Comparison of ENCODE assay signal across 30 mouse cellular contexts in the genomic region with DNA sequence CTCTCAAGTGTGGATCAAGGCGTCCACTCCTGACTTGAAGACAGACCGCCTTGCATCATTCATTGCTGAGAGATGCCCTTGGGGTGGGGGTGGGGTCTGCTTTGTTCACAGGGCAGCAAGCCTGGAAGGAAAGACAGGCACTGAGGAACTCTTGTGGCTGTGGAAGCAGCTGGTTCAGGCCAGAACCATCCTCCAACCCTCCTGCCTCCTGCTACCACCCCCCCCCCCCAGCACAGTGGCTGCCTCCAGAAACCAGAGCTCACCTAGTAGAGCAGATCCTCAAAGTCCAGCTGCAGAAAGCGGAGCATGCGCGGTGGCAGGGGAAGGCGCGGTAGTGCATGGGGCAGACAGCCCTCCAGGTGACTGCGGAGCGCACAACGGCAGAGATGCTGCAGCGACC. TPM values are rescaled to one million over a fixed set of nuclear protein-coding genes. Genes with fewer than 3 reads are reported as not detected.
DNase-seq lines count a peak whose midpoint lies in the region; ATAC-seq and TF ChIP-seq lines count a peak whose summit lies in the region.
"Had no signal": no experiment of that assay in that cellular context is flagged by ENCODE, and none has a peak within 500 bp of the region (broad histone marks: within the 10 kb centered on the region; RNA-seq: fewer than 3 reads in every experiment).

No protein-coding gene starts in this region.

- 0 out of 2 replicates have a peak, but pooled peaks cover 8% of the 10 kb centered on the region for H3K4me1 ChIP-seq in hindbrain, embryonic 12.5 days
- peaks cover 25% of the 10 kb centered on the region for H3K4me1 ChIP-seq in hindbrain, embryonic 13.5 days (replicated peaks)
- H3K4me1 ChIP-seq in ES-Bruce4 (ENCODE audit: control insufficient read depth, insufficient read depth, low read length) (no peaks in the 10 kb centered on the region), ES-E14 (ENCODE audit: control insufficient read depth in 2 of 2, insufficient read depth in 2 of 2, low read length in 2 of 2, poor library complexity in 1 of 2) (peaks cover 0 to 16% of the 10 kb centered on the region in 2 experiments; a peak in 2 of 4 replicates)
- H3K4me1 ChIP-seq in olfactory bulb, adult 2 months (ENCODE audit: control insufficient read depth, insufficient read depth, low read length), result peaks cover 2% of the 10 kb centered on the region; the same call in 1 of the 2 replicates
- peaks cover 11% of the 10 kb centered on the region for H3K4me1 ChIP-seq in midbrain, embryonic 10.5 days
- H3K4me1 ChIP-seq in lung, adult 2 months (ENCODE audit: control insufficient read depth, insufficient read depth, low read length), result no peaks in the 10 kb centered on the region
- H3K4me1 ChIP-seq in midbrain, embryonic 13.5 days (replicated peaks), result no peaks in the 10 kb centered on the region

- no peak overlapping the region for H3K27ac ChIP-seq in hindbrain, embryonic 12.5 days
- H3K27ac ChIP-seq in hindbrain, embryonic 13.5 days, result no peak overlapping the region
- H3K27ac ChIP-seq in ES-Bruce4 (ENCODE audit: insufficient read depth, low read length) (no peak overlapping the region), ES-E14 (ENCODE audit: insufficient read depth, low read depth, low read length, poor library complexity, severe bottlenecking) (no peak overlapping the region; the same call in 1 of the 2 replicates)
- H3K27ac ChIP-seq in olfactory bulb, adult 2 months (ENCODE audit: insufficient read depth, low read depth, low read length), result no peak overlapping the region
- H3K27ac ChIP-seq in midbrain, embryonic 10.5 days (replicated peaks), result no peak overlapping the region
- no peak overlapping the region for H3K27ac ChIP-seq in midbrain, embryonic 13.5 days
- H3K27ac ChIP-seq: embryonic facial prominence, embryonic 13.5 days; embryonic facial prominence, embryonic 15.5 days; forebrain, embryonic 10.5 days; forebrain, embryonic 12.5 days had no signal

- TF ChIP-seq CTCF in ES-Bruce4 (IDR thresholded peaks at IDR 0.05; ENCODE audit: low read depth, low read length), result no peak
- peak; percentile 11; the same call in 1 of the 2 replicates for TF ChIP-seq CTCF in olfactory bulb, adult 2 months (IDR thresholded peaks at IDR 0.05; ENCODE audit: insufficient read depth, low read depth, low read length)
- no peak for TF ChIP-seq CTCF in lung, adult 2 months (IDR thresholded peaks at IDR 0.05; ENCODE audit: insufficient read depth, low read length)

- H3K36me3 ChIP-seq in hindbrain, embryonic 12.5 days, result no peaks in the 10 kb centered on the region
- H3K36me3 ChIP-seq in hindbrain, embryonic 13.5 days, result no peaks in the 10 kb centered on the region
- no peaks in the 10 kb centered on the region for H3K36me3 ChIP-seq in ES-Bruce4 (ENCODE audit: control insufficient read depth, insufficient read depth, low read length, poor library complexity, severe bottlenecking)
- no peaks in the 10 kb centered on the region for H3K36me3 ChIP-seq in ES-E14 (ENCODE audit: control insufficient read depth, insufficient read depth, low read length, poor library complexity, severe bottlenecking)
- H3K36me3 ChIP-seq in midbrain, embryonic 10.5 days, result no peaks in the 10 kb centered on the region
- no peaks in the 10 kb centered on the region for H3K36me3 ChIP-seq in midbrain, embryonic 13.5 days
- H3K36me3 ChIP-seq: embryonic facial prominence, embryonic 13.5 days; embryonic facial prominence, embryonic 15.5 days; forebrain, embryonic 10.5 days; forebrain, embryonic 12.5 days had no signal

- H3K4me3 ChIP-seq in hindbrain, embryonic 12.5 days, result no peak overlapping the region
- H3K4me3 ChIP-seq in hindbrain, embryonic 13.5 days, result no peak overlapping the region
- H3K4me3 ChIP-seq in ES-Bruce4 (ENCODE audit: low read depth, low read length) (peak overlapping the region; percentile 48), ES-E14 (ENCODE audit: insufficient read depth in 1 of 2, low read depth in 1 of 2, low read length in 2 of 2, poor library complexity in 1 of 2, severe bottlenecking in 1 of 2) (peak overlapping the region; percentile 40 to 57)
- no peak overlapping the region for H3K4me3 ChIP-seq in olfactory bulb, adult 2 months (ENCODE audit: insufficient read depth, low read depth, low read length)
- H3K4me3 ChIP-seq in midbrain, embryonic 10.5 days, result no peak overlapping the region
- no peak overlapping the region for H3K4me3 ChIP-seq in lung, adult 2 months (replicated peaks; ENCODE audit: extremely low read depth, low read depth, low read length)
- no peak overlapping the region for H3K4me3 ChIP-seq in midbrain, embryonic 13.5 days (replicated peaks)
- H3K4me3 ChIP-seq: embryonic facial prominence, embryonic 13.5 days; embryonic facial prominence, embryonic 15.5 days; erythroblast, embryonic 14.5 days; forebrain, embryonic 10.5 days; forebrain, embryonic 12.5 days had no signal

- peaks cover 46% of the 10 kb centered on the region for H3K27me3 ChIP-seq in hindbrain, embryonic 12.5 days
- H3K27me3 ChIP-seq in hindbrain, embryonic 13.5 days, result peaks cover 66% of the 10 kb centered on the region
- 0 out of 2 replicates have a peak, but pooled peaks cover under 1% of the 10 kb centered on the region for H3K27me3 ChIP-seq in ES-Bruce4 (ENCODE audit: control insufficient read depth, insufficient read depth, low read length, poor library complexity, severe bottlenecking)
- peaks cover 52% of the 10 kb centered on the region for H3K27me3 ChIP-seq in midbrain, embryonic 10.5 days (ENCODE audit: low read depth, poor library complexity, severe bottlenecking)
- H3K27me3 ChIP-seq in midbrain, embryonic 13.5 days, result peaks cover 42% of the 10 kb centered on the region

- no peak for TF ChIP-seq POLR2A in ES-Bruce4 (IDR thresholded peaks at IDR 0.05; ENCODE audit: insufficient read depth, low read length)
- TF ChIP-seq POLR2A in olfactory bulb, adult 2 months (IDR thresholded peaks at IDR 0.05; ENCODE audit: insufficient read depth, low read depth, low read length), result no peak
- TF ChIP-seq POLR2A in lung, adult 2 months (IDR thresholded peaks at IDR 0.05; ENCODE audit: borderline replicate concordance, extremely low read depth, low read depth, low read length), result no peak

- no peak for ATAC-seq in hindbrain, embryonic 12.5 days (ENCODE audit: low FRiP score)
- no peak for ATAC-seq in hindbrain, embryonic 13.5 days (ENCODE audit: low FRiP score)
- ATAC-seq in midbrain, embryonic 13.5 days, result no peak
- ATAC-seq: activated CD4-positive, CD25-positive, alpha-beta regulatory T cell, adult 4 months; forebrain, embryonic 14.5 days; forebrain, embryonic 16.5 days had no signal

- H3K9me3 ChIP-seq in hindbrain, embryonic 12.5 days (replicated peaks), result no peaks in the 10 kb centered on the region
- H3K9me3 ChIP-seq in hindbrain, embryonic 13.5 days, result no peaks in the 10 kb centered on the region
- H3K9me3 ChIP-seq in ES-Bruce4 (replicated peaks; ENCODE audit: control insufficient read depth, insufficient read depth, low read length, poor library complexity, severe bottlenecking) (no peaks in the 10 kb centered on the region), ES-E14 (ENCODE audit: control insufficient read depth, insufficient read depth, low read depth, low read length) (no peaks in the 10 kb centered on the region)
- no peaks in the 10 kb centered on the region for H3K9me3 ChIP-seq in midbrain, embryonic 10.5 days (replicated peaks)
- H3K9me3 ChIP-seq in midbrain, embryonic 13.5 days, result no peaks in the 10 kb centered on the region
- H3K9me3 ChIP-seq: embryonic facial prominence, embryonic 13.5 days; embryonic facial prominence, embryonic 15.5 days; forebrain, embryonic 10.5 days; forebrain, embryonic 12.5 days had no signal

- H3K9ac ChIP-seq in hindbrain, embryonic 12.5 days, result 0 out of 2 replicates have a peak overlapping the region, but pooled peaks have one; percentile 8
- H3K9ac ChIP-seq in hindbrain, embryonic 13.5 days, result no peak overlapping the region
- H3K9ac ChIP-seq in ES-Bruce4 (ENCODE audit: low read depth, poor library complexity, severe bottlenecking) (peak overlapping the region; percentile 17), ES-E14 (ENCODE audit: insufficient read depth, low read depth, low read length, poor library complexity, severe bottlenecking) (peak overlapping the region; percentile 43; the same call in 1 of the 2 replicates)
- no peak overlapping the region for H3K9ac ChIP-seq in midbrain, embryonic 13.5 days (replicated peaks)
- H3K9ac ChIP-seq: embryonic facial prominence, embryonic 13.5 days; embryonic facial prominence, embryonic 15.5 days; forebrain, embryonic 12.5 days had no signal

- 60% methylated on average over 11 of the region's 11 CpGs for WGBS in hindbrain, embryonic 12.5 days
- WGBS in hindbrain, embryonic 13.5 days, result 59% methylated on average over 11 of the region's 11 CpGs
- 72% methylated on average over 11 of the region's 11 CpGs for WGBS in olfactory bulb, adult 2 months
- WGBS in midbrain, embryonic 10.5 days, result 45% methylated on average over 11 of the region's 11 CpGs
- 54% methylated on average over 11 of the region's 11 CpGs for WGBS in lung, adult 2 months
- WGBS in midbrain, embryonic 13.5 days, result 48% methylated on average over 11 of the region's 11 CpGs

- in situ Hi-C loops in ES-E14 (cut with MboI; ENCODE audit: low sequenced_read_pairs in 2 of 2, unreplicated experiment in 2 of 2), result no loop called here

- no peak for DNase-seq in ES-E14 (ENCODE audit: low read depth, low spot score)
- no peak for DNase-seq in midbrain, embryonic 10.5 days (ENCODE audit: low spot score)
- no peak for DNase-seq in lung, adult 2 months
- DNase-seq: adrenal gland, adult 8-10 months; adrenal gland, postnatal 14 days; adrenal gland, postnatal 36 days; cerebellum, adult 18-20 months; cerebellum, adult 8-10 months; cerebellum, adult 9-11 months; cerebellum, postnatal 14 days; cerebellum, postnatal 36 days; embryo, embryonic 11 days had no signal

- H3K4me2 ChIP-seq in hindbrain, embryonic 12.5 days (replicated peaks), result no peak overlapping the region
- H3K4me2 ChIP-seq in hindbrain, embryonic 13.5 days, result no peak overlapping the region
- H3K4me2 ChIP-seq in midbrain, embryonic 13.5 days (replicated peaks), result no peak overlapping the region
- H3K4me2 ChIP-seq: embryonic facial prominence, embryonic 13.5 days; embryonic facial prominence, embryonic 15.5 days; forebrain, embryonic 12.5 days had no signal

- TF ChIP-seq EP300 in ES-Bruce4 (IDR thresholded peaks at IDR 0.05; ENCODE audit: insufficient read depth, low read depth, low read length), result no peak

RNA-seq across cellular contexts. Expression of gene Gbx1, which starts 6.4 kb away (rescaled TPM):
- 5.6 and 6.7 TPM in 2 replicates for polyA plus RNA-seq in hindbrain, embryonic 12.5 days (2016; fragmentation: Nextera tagmentation; extraction: Ambion mirVana)
- 4.6 and 5.1 TPM in 2 replicates for polyA plus RNA-seq in hindbrain, embryonic 13.5 days (2015; fragmentation: Nextera tagmentation; extraction: Ambion mirVana)
- 0.20 TPM in 1 of 2 replicates, not detected in the other for polyA plus RNA-seq in ES-Bruce4 (2011; ENCODE audit: insufficient read depth, insufficient read length, low read depth, missing spikeins)
- 0.40 and 0.69 TPM in 2 replicates for total RNA-seq in ES-E14 (2012; rRNA removed)
- polyA plus RNA-seq in olfactory bulb, adult 2 months (2012; ENCODE audit: insufficient read depth, insufficient read length, low replicate concordance, missing spikeins), result not detected in 2 replicates
- not detected in 2 replicates for polyA plus RNA-seq in midbrain, embryonic 10.5 days (2016; fragmentation: Nextera tagmentation; extraction: Ambion mirVana)
- polyA plus RNA-seq in lung, adult 2 months (2012; rRNA removed), result 0.02 TPM in 1 of 2 replicates, not detected in the other
- 0.17 and 0.20 TPM in 2 replicates for polyA plus RNA-seq in midbrain, embryonic 13.5 days (2015; fragmentation: Nextera tagmentation; extraction: Ambion mirVana)
- total RNA-seq: adrenal gland, adult 18-20 months; adrenal gland, adult 8-10 months; adrenal gland, postnatal 14 days; adrenal gland, postnatal 36 days; common myeloid progenitor, adult 5-6 weeks had no signal
- polyA plus RNA-seq: embryonic facial prominence, embryonic 15.5 days; erythroblast, embryonic 14.5 days had no signal

RNA-seq across cellular contexts. Expression of gene Asb10, which starts 7.4 kb away (rescaled TPM):
- 0.32 and 0.42 TPM in 2 replicates for polyA plus RNA-seq in hindbrain, embryonic 12.5 days (2016; fragmentation: Nextera tagmentation; extraction: Ambion mirVana)
- 0.16 and 0.49 TPM in 2 replicates for polyA plus RNA-seq in hindbrain, embryonic 13.5 days (2015; fragmentation: Nextera tagmentation; extraction: Ambion mirVana)
- polyA plus RNA-seq in ES-Bruce4 (2011; ENCODE audit: insufficient read depth, insufficient read length, low read depth, missing spikeins), result not detected in 2 replicates
- total RNA-seq in ES-E14 (2012; rRNA removed), result 0.18 and 0.53 TPM in 2 replicates
- not detected in 2 replicates for polyA plus RNA-seq in olfactory bulb, adult 2 months (2012; ENCODE audit: insufficient read depth, insufficient read length, low replicate concordance, missing spikeins)
- polyA plus RNA-seq in midbrain, embryonic 10.5 days (2016; fragmentation: Nextera tagmentation; extraction: Ambion mirVana), result 0.06 and 0.15 TPM in 2 replicates
- polyA plus RNA-seq in lung, adult 2 months (2012; rRNA removed), result 2.2 and 4.9 TPM in 2 replicates
- polyA plus RNA-seq in midbrain, embryonic 13.5 days (2015; fragmentation: Nextera tagmentation; extraction: Ambion mirVana), result 0.17 TPM in 1 of 2 replicates, not detected in the other
- polyA plus RNA-seq: activated CD4-positive, CD25-positive, alpha-beta regulatory T cell, adult 4 months; C2C12; erythroblast, embryonic 14.5 days had no signal

RNA-seq across cellular contexts. Expression of gene 4931409K22Rik, which starts 23.2 kb away (rescaled TPM):
- polyA plus RNA-seq in hindbrain, embryonic 12.5 days (2016; fragmentation: Nextera tagmentation; extraction: Ambion mirVana), result not detected in 2 replicates
- polyA plus RNA-seq in hindbrain, embryonic 13.5 days (2015; fragmentation: Nextera tagmentation; extraction: Ambion mirVana), result 0.12 and 0.19 TPM in 2 replicates
- polyA plus RNA-seq in ES-Bruce4 (2011; ENCODE audit: insufficient read depth, insufficient read length, low read depth, missing spikeins), result not detected in 2 replicates
- 0.13 and 0.21 TPM in 2 replicates for total RNA-seq in ES-E14 (2012; rRNA removed)
- not detected in 2 replicates for polyA plus RNA-seq in olfactory bulb, adult 2 months (2012; ENCODE audit: insufficient read depth, insufficient read length, low replicate concordance, missing spikeins)
- 0.05 TPM in 1 of 2 replicates, not detected in the other for polyA plus RNA-seq in midbrain, embryonic 10.5 days (2016; fragmentation: Nextera tagmentation; extraction: Ambion mirVana)
- polyA plus RNA-seq in lung, adult 2 months (2012; rRNA removed), result not detected in 2 replicates
- 0.07 and 0.08 TPM in 2 replicates for polyA plus RNA-seq in midbrain, embryonic 13.5 days (2015; fragmentation: Nextera tagmentation; extraction: Ambion mirVana)
- total RNA-seq: adrenal gland, adult 18-20 months; adrenal gland, adult 8-10 months; adrenal gland, postnatal 14 days; adrenal gland, postnatal 36 days; common myeloid progenitor, adult 5-6 weeks; MEL had no signal
- polyA plus RNA-seq: C2C12; embryonic facial prominence, embryonic 11.5 days; erythroblast, embryonic 14.5 days had no signal

RNA-seq across cellular contexts. Expression of gene Abcf2, which starts 43.9 kb away (rescaled TPM):
- polyA plus RNA-seq in hindbrain, embryonic 12.5 days (2016; fragmentation: Nextera tagmentation; extraction: Ambion mirVana), result 108 and 110 TPM in 2 replicates
- 91.6 and 92.3 TPM in 2 replicates for polyA plus RNA-seq in hindbrain, embryonic 13.5 days (2015; fragmentation: Nextera tagmentation; extraction: Ambion mirVana)
- polyA plus RNA-seq in ES-Bruce4 (2011; ENCODE audit: insufficient read depth, insufficient read length, low read depth, missing spikeins), result 113 and 120 TPM in 2 replicates
- total RNA-seq in ES-E14 (2012; rRNA removed), result 139 and 171 TPM in 2 replicates
- polyA plus RNA-seq in olfactory bulb, adult 2 months (2012; ENCODE audit: insufficient read depth, insufficient read length, low replicate concordance, missing spikeins), result not detected in 2 replicates
- polyA plus RNA-seq in midbrain, embryonic 10.5 days (2016; fragmentation: Nextera tagmentation; extraction: Ambion mirVana), result 160 and 170 TPM in 2 replicates
- 43.6 and 48.7 TPM in 2 replicates for polyA plus RNA-seq in lung, adult 2 months (2012; rRNA removed)
- polyA plus RNA-seq in midbrain, embryonic 13.5 days (2015; fragmentation: Nextera tagmentation; extraction: Ambion mirVana), result 98.2 and 103 TPM in 2 replicates

RNA-seq across cellular contexts. Expression of gene Chpf2, which starts 53.1 kb away (rescaled TPM):
- 22.3 and 23.1 TPM in 2 replicates for polyA plus RNA-seq in hindbrain, embryonic 12.5 days (2016; fragmentation: Nextera tagmentation; extraction: Ambion mirVana)
- 17.4 and 19.9 TPM in 2 replicates for polyA plus RNA-seq in hindbrain, embryonic 13.5 days (2015; fragmentation: Nextera tagmentation; extraction: Ambion mirVana)
- polyA plus RNA-seq in ES-Bruce4 (2011; ENCODE audit: insufficient read depth, insufficient read length, low read depth, missing spikeins), result 5.7 and 8.3 TPM in 2 replicates
- total RNA-seq in ES-E14 (2012; rRNA removed), result 23.0 and 23.7 TPM in 2 replicates
- polyA plus RNA-seq in olfactory bulb, adult 2 months (2012; ENCODE audit: insufficient read depth, insufficient read length, low replicate concordance, missing spikeins), result not detected in 2 replicates
- 14.8 and 19.7 TPM in 2 replicates for polyA plus RNA-seq in midbrain, embryonic 10.5 days (2016; fragmentation: Nextera tagmentation; extraction: Ambion mirVana)
- 39.3 and 47.2 TPM in 2 replicates for polyA plus RNA-seq in lung, adult 2 months (2012; rRNA removed)
- 17.8 and 18.6 TPM in 2 replicates for polyA plus RNA-seq in midbrain, embryonic 13.5 days (2015; fragmentation: Nextera tagmentation; extraction: Ambion mirVana)

Comparison
In these comparisons a context has a peak if more than half of its experiments do, and no peak if none do; other contexts are left out.
1. H3K9ac ChIP-seq: peak in hindbrain, embryonic 12.5 days (single experiment), ES-Bruce4 (single experiment) and ES-E14 (single experiment); none in hindbrain, embryonic 13.5 days (single experiment) and midbrain, embryonic 13.5 days (single experiment).
2. H3K4me3 ChIP-seq: peak in ES-Bruce4 (single experiment) and ES-E14 (2 of 2); none in hindbrain, embryonic 12.5 days (single experiment), hindbrain, embryonic 13.5 days (single experiment), olfactory bulb, adult 2 months (single experiment), midbrain, embryonic 10.5 days (single experiment), lung, adult 2 months (single experiment) and midbrain, embryonic 13.5 days (single experiment).